Mouse (Mus musculus) neutrophil, adult 5-6 weeks (primary cell): ENCODE results near the gene Gm4952. TPM values are rescaled to one million over a fixed set of nuclear protein-coding genes. Genes with fewer than 3 reads are reported as not detected.

Experiments
- ATAC-seq: fragments of 151-379, 151-347 bp; 2 replicates; pipeline ENCODE4 v1.8.0; 2017; ENCODE audit warnings: mild to moderate bottlenecking, moderate TSS enrichment; ENCODE audit not compliant: insufficient number of reproducible peaks, poor library complexity, low FRiP score, severe bottlenecking; ENCODE audit errors: extremely low read depth
- total RNA-seq: library from RNA; stranded (forward); fragments of 200-1000 nt; gene quantifications from 2 replicates; pipeline ENCODE4 v1.2.3, GENCODE M21; 2017

Gm4952 gene
- not detected in 2 replicates for total RNA-seq

- ATAC-seq: no peak
These were observed at the start of gene Gm4952 for GRCm38 (mm10) chr19:12599674-12600073. Gene Gm4952, plus strand, starts transcription at chr19:12599974.

- ATAC-seq: no peak
These were observed 49.5 kb upstream of the Gm4952 start for GRCm38 (mm10) chr19:12550005-12550942.

- peak; percentile 74 for ATAC-seq
These were observed 43.5 kb upstream of the Gm4952 start for GRCm38 (mm10) chr19:12556293-12556692.

DNA sequence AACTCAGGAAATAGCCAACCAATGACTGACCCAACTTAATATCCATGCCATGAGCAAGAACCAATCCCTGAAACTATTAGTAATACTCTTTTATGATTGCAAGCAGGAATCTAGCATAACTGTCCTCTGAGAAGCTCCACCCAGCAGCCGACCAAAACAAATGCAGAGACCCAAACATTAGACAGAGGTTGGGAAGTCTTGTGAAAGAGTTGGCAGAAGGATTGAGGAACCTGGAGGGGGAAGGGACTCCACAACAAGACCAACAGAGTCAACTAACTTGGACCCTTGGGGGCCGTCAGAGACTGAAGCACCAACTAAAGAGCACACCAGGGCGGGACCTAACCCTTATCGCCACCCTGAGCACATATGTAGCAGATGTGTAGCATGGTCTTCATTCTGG, 41.6 kb upstream of the Gm4952 start:
- ATAC-seq: no peak

- peak; percentile 57; the same call in 1 of the 2 replicates for ATAC-seq
These were observed 35.6 kb upstream of the Gm4952 start for GRCm38 (mm10) chr19:12564197-12564596.

GRCm38 (mm10) chr19:12567011-12567410, 32.8 kb upstream of the Gm4952 start:
- peak; percentile 91 for ATAC-seq

DNA sequence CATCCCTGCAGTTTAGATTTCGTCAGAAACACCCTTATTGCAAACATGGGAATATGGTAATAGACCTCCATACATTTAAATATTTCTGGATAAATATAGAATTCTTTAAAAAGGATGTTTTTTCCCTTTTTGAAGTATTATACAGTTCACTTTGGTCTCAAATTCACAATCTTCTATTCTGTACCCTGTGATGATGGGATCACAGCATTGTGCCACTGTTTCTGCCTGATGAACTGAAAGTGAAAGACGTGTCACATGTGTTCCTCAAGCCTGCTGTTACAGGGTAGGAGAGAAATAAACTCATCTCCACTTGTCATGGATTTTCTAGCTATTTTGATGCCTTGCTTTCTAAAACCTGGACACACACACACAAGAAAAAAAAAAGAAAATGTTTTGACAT, 28.9 kb upstream of the Gm4952 start:
- no peak for ATAC-seq

DNA sequence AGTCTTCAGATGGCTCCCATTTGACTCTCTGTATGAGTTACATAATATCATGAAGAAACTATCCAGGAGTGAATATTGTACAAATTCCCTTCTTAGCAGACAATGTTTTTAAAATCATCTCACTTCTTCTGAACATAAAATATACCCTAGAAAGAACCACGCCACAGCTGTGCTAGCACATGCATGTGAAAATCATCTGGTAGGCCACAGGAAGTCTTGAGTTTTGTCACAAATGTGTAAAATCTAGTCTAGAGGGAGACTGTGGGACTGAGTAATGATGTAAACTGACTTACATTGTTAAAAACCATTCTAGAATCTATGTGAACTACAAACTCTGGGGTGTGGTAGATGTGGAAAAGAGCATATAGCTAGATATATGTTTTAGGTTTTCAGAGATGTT, 28.1 kb upstream of the Gm4952 start:
- no peak for ATAC-seq

GRCm38 (mm10) chr19:12572614-12573265, 27.0 kb upstream of the Gm4952 start:
- no peak for ATAC-seq

- peak; percentile 95 for ATAC-seq
These were observed 26.3 kb upstream of the Gm4952 start for GRCm38 (mm10) chr19:12573266-12574011.

- peak; percentile 54; the same call in 1 of the 2 replicates for ATAC-seq
These were observed 25.8 kb upstream of the Gm4952 start for GRCm38 (mm10) chr19:12574012-12574407.

GRCm38 (mm10) chr19:12575107-12575506, 24.7 kb upstream of the Gm4952 start:
- ATAC-seq: no peak

GRCm38 (mm10) chr19:12575514-12575913, 24.3 kb upstream of the Gm4952 start:
- ATAC-seq: no peak

DNA sequence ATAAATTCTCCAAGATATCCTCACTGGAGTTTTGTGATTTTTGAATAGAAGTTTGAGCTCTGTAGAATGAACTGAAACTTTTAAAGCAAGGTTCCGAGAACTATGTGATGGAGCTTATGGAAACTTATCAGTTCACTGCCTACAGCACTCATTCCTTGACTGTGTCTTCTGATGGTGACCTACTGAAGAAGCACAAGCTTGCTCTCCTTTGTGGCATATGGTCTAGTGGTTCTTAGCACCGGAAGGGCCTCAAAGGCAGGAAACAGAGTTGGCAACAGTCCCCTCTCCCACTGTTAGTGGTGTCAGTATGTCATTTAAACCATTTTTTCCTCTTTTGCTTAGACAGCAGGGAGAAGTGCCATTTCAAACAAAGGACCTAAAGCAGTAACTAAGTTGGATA, 23.1 kb upstream of the Gm4952 start:
- no peak for ATAC-seq

- peak; percentile 83 for ATAC-seq
These were observed 14.5 kb upstream of the Gm4952 start for GRCm38 (mm10) chr19:12585310-12585709.

GRCm38 (mm10) chr19:12591908-12592307, 7.9 kb upstream of the Gm4952 start:
- ATAC-seq: peak; percentile 88

GRCm38 (mm10) chr19:12595135-12595529, 4.6 kb upstream of the Gm4952 start:
- no peak for ATAC-seq

DNA sequence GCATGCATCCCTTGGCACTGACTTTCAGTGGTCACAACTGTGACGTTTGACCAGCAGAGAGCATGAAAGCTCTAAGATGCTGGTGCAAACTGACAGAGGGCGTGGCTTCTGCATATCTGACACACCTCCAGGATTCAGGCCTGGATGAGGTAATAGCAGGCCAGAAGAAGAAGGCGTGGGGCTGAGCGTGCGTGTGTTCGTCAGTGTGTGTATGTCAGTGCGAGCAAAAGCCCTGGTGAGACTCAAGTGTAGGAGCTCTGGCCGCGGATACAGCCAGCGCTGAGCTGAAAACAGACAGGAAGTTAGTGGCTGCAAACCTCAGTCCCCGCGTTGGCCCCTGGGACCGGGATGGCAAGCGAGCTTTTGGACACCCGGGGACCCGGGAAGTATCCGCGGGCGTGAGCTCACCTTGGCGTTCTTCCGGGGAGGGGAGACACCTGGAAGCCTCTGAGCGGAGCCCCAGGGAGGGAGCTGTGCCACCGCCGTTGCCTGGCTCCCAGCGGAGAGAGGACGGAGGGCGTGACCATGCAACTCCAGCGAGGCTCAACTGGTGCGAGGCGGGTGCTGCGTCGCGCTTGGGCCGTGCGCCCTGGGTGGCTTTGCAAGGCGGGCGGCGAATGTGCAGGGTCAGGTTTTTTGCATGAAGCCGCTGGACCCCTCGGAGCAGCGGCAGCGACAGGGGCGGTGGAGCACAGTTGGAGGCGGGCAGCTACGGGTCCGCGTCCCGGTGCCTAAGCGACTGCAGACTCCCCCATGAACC, 4.1 kb upstream of the Gm4952 start:
- ATAC-seq: peak; percentile 78
